Mouse (Mus musculus) lung, postnatal 4 days (tissue): ENCODE results near the gene Def6.

Experiments
- DNase-seq, 2 experiments: peaks; one replicate each; pipeline ENCODE4 v3.0.0; 2021

Gene Def6

DNA sequence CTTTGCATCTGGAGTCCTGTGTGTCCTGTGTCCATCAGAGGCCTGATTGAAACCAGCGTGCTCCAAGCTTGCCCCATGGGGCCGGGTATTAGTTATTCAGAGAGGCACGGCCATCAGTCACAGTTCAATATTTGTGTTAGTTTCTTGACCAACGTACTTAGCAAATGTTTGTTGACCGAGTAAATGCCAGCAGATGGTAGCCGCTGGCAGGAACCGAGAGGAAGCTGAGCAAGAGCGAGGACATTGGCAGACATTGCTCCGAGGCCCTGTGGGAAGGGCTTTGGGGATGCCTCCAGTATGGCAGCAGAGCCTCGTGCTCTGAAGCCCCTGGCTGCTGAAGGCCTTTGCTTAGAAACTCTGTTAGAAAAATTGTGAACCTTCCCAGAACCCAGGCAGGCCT is 70.1 kb downstream of the Def6 start:
- no peak for DNase-seq

DNA sequence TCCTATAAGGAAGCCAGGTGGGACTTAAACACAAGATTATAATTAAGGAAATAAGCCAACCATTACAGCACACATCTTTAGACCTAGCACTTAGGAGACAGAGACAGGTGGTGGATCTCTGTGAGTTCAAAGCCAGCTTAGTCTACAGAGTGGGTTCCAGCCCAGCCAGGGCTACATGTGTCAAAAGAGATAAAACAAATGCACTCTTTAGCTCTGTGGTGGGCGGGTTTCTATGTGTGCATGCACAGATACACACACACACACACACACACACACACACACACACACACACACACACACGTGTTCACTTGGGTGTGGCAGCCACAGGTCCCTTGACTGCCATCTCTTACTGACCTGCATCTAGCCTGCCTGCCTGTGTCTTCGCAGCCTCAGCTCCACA is 70.6 kb downstream of the Def6 start:
- DNase-seq, result no peak
